Mouse (Mus musculus) megakaryocyte-erythroid progenitor cell, adult 5-6 weeks (primary cell): ENCODE measurements at regions not wholly inside any gene's neighbourhood (a gene's known extent, or its start where the extent isn't known, plus 50 kb on each side); places are given as distances from the start of the nearest gene placed in this dataset.

Experiments used
- ATAC-seq: replicated peaks from 2 replicates; pipeline ENCODE4 v1.8.0; 2016; ENCODE audit warnings: mild to moderate bottlenecking, inconsistent platforms; ENCODE audit not compliant: severe bottlenecking, poor library complexity, low FRiP score, low TSS enrichment

DNA sequence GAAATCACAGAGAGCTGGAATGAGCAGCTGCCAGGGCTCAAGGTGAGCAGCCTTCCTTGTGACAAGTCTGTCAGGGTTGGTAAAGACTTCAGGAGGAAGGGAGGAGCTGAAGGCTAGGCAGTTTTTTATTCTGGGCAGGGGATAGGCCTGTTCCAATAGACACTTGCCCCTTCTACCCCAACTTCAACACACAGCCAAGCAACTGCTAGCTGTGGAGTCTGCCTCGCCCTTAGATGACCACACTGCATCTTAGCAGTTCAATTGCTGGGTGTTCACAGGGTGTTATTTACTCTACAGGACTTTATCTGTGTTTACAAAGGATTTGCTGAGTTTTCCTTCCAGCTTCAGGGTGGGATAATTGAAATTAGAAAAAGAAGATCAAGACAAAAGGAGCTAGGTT is 128.2 kb upstream of the Marcks start:
- ATAC-seq: no peak

DNA sequence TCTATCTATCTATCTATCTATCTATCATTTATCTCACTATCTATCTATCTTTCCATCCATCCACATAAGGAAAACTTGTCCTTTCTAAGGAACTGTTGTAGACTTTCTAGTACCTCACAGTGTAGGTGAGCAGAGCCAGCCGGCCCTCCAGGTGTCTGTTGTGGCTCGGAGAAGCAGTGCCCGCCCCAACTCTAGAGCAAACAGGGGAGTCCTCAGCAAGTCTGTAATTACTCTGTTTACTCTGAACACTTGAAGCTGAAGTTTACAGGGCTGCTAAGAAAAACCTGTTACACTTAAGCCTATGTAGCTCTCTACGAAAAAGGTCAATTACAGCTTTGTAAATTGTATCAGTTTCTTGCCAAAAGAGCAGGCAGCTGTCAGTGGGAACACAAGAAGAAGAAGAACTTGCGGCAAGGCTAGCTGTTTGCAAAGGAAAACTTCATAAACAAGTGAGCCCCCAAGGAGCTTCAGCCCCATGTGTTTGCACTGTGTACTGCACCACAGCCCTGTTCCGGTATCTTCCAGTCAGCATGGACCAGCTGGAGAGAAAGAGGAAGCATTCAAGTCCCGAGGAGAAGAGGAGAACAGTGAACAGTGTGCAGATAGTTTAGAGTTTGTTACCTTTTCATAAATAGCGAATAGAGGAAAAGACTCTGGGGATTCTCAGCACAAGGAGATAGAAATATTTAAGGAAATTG is 122.2 kb upstream of the Marcks start:
- ATAC-seq: peak; percentile 91

DNA sequence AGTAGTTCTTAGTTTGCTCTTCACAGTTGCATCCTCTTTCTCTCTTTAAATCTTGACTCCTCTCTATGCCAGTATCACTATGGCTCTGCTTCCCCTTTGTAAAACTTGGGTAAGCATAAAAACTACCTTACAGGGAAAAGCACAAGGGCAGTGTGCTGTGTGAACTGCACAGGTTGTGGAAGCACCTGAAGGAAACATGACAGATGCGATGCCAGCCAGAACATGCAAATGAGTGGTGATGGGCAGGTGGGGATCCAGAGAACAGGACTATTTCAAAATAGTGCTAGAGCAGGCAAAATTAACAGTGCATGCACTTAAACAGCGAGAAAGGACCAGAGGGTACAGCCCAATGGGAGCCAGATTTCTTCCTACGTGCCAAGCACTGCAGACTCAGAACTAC is 120.5 kb upstream of the Marcks start:
- ATAC-seq: no peak

DNA sequence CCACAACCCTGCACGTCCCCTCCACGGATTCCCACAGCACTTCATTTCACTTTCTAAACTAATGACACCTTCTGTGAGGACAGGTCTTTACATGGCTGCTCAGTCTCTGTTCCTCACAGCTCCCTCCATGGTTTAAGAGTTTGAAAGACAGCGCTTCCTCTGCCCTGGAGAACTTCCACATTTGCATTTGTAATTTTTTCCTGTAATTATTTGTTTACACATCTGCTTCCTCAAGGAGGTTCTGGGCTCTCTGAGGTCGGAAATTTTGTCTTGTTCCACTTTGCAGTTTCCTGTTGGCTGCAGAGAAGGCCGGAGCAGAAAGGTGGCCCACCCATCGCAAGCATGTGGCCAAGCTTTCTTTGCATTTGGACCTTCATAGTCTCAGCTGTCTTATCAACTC is 118.8 kb upstream of the Marcks start:
- no peak for ATAC-seq

DNA sequence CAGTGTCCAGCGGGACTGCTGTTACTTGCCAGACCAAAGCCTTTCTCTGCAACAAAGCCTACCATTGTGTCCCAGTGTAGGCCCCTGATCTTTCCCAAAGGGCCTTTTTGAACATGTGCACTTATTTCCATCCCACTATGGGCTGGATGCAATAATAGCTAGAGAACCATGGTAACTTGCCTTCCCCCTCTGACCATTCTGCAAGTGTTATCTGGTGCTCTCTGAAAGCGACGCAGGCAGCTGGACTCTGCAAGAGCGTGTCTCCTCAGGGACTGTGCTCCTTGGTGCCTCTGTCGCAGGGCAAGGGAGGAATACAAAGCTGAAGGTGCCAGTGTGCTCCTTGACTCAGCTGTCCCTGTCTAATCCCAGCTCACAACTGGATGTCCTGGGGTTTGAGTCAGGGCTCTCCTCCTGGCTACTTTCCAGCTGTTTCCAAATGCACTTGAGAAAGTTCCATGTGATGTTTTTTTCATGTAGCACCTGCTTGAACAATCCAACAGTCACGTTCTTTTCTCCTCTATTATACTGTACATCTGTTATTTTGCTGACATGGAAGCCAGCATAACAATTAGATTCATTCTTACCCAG is 112.3 kb upstream of the Marcks start:
- no peak for ATAC-seq

DNA sequence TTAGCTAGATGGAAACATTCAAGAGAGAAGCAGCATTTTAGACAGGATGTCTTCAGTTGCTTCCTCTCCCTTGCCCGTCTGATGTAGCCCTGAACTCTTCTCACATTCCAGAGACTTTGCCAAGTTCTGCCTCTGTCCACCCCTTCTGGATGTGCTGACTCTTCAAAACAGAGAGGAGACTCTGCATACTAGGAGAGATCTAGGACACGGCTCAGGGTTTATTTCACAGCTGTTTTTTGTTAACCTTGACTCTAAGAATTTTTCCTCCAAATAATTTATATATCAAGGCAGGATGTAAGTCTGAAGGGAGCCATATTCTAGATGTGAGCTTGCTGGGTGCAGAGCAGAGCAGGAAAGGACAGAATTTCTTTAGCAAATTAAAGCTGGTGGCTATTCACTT is 111.4 kb upstream of the Marcks start:
- ATAC-seq: no peak

DNA sequence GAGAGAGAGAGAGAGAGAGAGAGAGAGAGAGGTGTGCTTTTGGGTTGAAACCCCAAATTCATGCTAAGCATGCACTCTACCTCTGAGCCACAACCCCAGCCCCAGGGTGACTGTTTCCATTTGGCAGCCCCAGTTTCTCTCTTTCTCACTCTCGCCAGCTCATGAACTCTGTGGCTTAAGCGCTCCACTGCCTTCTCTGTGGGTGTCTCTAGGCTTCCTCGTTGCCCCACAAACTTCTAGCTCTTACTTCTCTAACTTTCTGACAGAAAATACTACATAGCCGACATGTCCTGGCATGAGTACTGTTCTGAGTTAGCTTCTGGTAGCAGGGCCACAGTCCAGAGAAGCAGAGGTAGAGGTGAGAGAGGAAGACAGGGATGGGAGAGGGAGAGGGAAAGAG is 110.8 kb upstream of the Marcks start:
- no peak for ATAC-seq

DNA sequence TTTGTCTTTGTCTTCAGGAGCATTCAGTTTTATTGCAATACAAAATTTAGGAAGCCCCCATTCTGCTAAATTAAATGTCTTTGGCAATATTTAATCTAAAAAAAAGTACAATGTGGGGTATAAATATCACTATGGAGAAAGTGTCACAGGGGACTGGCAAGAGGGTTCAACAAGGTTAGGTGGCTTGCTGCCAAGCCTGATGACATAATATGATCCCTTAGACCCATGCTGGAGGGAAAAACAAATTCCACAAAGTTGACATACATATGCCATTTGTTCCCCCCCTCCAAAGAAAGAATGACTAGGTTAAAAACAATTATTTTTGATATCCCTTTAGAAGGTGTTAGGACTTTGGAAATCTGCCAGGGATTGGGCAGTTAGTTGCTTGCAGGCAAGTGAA is 108.4 kb upstream of the Marcks start:
- no peak for ATAC-seq

DNA sequence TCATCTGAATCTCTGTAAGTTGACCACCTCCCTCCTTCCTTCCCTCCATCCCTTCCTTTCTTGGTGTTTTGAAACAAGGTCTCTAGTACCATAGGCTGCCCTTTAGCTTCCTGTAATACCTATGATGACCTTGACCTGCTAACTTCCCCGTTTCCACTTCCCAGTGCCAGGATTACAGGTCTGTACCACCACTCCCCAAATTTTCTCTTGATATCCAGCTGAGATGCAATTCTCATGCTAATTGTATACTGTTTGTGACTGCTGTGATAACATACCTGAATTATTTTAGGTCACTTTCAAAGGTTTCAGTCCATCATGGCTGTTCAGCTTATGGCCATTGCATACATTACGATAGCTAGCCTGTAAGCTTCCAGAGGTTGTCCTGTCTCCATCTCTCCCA is 104.4 kb upstream of the Marcks start:
- no peak for ATAC-seq

DNA sequence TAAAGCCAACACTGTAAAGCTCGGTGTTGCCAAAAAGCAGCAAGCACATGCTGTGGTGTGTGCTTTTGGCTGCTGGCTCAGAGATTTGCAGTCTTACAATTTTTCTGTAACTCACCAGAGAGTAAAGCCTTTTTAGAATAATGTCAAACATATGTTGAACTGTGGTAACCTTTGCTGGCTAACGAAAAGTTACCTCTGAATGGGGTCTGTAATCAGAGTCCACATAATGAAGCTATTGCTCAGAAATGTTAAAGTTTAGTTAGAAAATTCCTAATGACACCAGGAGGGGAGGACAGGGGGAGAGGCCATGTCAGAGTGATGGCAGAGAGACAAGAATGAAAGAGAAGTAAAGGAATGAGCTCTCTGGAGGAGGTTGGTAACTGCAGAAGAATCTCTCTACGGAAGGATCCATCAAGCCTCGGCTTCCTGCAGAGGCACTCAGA is 103.1 kb upstream of the Marcks start:
- ATAC-seq: no peak

DNA sequence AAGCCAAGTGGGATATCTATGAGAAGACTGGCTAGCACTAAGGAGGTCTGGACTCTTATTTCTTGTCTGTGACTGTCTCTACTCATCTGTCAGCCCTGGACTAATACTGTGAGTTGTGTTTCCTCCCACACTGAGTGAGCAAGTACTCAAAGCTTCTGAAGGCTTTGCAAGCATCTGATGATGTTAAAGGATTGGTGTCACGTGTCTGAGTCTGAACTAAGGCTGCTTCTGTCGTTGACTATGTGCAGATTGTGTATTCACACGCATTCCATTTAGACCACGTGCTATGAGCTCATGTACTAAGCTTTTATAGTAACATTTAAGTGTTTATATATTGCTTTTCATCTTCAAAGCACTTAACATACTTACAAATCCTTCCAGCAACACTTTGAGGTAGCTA is 101.9 kb upstream of the Marcks start:
- ATAC-seq: no peak

DNA sequence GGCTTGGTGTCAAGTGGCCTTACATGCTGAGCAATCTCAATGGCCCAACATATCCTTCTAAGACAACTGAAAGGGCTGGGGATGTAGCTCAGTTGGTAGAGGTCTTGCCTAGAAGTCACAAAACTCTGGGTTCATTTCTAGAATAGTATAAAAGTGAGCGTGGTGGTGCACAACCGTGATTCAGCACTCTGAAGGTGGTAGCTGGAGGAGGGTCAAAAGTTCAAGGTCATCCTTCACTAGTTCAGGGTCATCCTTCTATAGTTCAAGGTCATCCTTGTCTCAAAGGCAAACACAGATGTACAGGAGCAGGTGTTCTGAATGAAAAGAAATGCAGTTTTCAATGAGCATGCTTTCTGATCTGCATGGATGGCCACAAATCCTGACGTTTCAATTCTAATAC is 101.5 kb upstream of the Marcks start:
- ATAC-seq: no peak

DNA sequence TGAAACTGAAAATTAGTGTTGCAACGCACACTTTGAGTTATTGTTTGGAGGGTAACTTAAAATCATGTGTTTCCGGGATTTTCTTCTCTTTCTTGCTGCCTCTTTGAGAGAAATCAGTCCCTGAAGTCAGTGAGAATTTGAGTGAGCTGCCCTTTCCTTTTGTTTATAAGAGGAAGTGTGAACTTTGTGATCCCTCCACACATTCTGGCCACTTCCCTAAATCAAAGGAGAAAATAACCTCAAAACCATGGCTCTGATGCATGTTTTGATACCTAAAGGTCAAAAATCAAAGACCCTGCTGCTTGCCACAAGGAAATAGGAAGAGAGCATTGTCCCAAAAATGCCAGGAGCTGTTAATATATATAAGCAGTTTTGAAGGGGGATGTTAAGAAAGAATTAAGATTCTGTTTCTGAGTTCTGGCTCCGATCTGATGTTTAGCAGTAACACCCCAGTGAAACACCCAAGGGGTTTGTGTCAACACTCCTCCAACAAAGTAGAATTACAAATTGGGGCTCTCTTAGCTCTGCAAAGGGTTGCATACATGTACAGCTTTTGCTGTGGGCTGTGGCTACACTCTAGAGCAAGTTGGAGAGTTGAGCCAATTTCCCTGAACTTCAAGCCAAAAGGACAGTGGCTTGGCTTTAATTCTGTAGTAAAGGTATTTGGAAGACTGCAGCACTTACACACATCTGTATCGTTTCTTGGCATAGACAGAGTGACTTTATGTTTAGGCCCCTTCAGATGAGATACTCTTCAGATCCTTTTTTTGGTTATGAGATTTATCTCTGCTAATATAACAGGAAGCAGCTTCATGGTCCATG is 97.5 kb upstream of the Marcks start:
- ATAC-seq: no peak

DNA sequence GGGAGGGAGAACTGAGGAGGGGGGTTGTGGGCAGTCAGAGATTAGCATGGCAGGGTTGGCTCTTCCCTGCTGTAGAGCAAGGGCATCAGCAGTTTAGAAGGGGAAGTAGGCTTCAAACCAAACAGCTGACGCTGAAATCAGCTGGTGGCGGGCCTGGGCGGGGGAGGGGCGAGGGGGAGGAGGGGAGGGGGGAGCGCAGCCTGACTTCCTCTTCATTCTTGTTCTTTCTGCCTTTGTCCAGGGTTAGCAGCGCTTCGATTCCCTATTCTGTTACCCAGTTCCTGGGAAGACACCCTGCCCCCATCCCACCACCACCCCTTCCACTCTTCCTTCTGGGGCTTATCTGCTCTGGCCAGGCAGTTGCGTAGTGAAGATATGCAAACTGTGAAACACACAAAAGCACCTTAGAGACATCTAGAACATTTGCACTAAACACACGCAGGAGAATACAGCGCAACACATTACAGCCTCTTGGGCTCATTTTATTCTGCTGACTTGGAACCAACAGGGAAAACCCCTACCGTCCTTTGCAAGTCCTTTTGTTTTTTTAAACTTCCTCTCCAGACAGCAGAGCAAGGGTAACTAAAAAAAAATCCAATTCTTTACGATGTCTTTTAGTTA is 93.3 kb upstream of the Marcks start:
- peak; percentile 96 for ATAC-seq

DNA sequence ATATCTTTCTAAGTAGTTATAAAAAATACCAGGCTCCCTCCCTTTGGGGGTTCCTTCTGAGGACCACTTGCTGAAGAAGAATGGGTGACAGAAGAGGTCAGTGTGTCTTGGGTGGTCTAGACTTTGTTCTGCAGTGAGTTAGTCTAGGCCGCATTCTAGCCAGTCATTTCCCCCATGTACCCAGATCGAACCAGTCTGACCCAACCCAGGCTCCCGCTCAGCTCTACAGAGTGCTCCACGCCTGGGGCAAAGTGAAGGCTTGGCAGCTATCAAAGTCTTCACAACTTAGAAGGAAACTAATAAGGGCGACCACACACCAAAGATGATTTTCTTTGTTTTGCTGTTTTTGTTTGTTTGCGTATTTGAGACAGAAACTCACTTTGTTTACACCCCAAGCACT is 92.4 kb upstream of the Marcks start:
- no peak for ATAC-seq

DNA sequence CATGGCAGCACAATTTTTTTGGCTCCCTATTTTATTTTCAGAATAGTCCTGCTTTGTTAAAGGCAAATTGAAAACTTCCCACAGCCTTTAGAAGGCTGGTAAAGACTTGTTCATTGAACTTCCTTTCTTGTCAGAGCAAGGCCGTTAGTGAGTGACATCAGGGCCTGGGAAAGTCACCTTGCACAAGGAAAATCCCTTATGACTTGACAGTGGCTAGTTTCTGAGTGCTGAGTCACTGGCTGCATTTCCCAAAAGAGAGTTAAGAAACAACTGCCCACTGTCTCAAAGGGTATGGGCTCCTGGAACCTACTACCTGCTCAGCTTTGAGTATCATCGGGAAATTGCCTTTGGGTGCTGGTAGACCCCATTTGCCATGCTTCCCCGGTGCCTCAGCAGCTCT is 89.2 kb upstream of the Marcks start:
- no peak for ATAC-seq

DNA sequence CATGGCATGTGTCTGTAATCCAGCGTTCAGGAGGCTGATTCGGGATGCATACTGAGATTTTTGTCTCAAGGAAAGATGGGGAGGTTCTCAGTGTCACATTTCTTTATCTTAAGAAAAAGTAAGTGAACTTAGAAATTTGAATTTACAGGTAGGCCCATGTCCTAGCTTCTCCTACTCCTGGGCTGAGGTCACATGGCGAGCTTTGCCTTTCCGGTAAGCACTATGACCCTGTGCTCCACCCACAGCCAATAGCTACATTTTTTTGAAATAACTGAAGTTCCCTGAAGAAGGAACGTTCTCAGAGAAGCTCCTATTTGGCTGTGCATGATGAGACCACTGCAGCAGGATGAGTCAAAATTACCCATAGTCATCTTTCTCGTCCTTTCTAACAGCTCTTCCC is 83.0 kb upstream of the Marcks start:
- ATAC-seq: no peak

DNA sequence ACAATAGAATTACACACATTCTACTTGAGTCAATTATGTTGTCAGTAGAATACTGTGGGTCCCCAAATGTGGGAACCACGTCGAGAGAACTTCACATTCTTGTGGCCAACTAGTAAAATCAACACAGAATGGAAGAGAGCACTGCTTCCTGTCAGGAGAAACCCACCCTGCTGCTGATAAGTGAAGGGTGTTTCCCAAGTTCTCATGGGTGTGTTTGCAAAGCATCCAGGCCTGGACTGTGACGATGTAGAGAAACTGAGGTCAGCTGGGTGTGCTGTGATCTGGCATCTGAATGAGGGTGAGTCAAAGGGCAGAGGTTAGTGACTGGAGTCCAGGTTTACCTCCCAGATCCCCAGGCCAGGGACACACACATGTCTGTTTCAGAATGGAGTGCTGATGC is 81.7 kb upstream of the Marcks start:
- ATAC-seq: 0 out of 2 replicates have a peak, but pooled peaks have one; percentile 45

DNA sequence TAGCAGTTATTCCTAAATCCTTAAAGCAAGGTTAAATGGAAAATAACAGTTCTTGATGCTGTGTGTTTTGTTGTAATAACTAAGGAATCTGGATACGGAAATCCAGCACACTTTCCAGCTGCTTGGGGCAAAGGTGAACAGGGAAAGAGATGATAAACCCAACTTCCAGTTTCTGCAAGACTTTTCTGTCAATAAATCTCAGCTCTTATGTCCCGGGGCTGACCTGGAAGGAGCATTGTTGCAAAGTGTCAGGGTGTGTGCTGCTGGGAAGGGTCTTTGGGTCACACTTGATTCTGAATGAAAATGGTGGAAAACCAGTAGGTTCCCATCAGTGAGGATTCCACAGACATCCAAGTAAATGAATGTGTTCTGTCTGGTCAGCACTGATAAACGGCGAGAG is 81.2 kb upstream of the Marcks start:
- no peak for ATAC-seq

DNA sequence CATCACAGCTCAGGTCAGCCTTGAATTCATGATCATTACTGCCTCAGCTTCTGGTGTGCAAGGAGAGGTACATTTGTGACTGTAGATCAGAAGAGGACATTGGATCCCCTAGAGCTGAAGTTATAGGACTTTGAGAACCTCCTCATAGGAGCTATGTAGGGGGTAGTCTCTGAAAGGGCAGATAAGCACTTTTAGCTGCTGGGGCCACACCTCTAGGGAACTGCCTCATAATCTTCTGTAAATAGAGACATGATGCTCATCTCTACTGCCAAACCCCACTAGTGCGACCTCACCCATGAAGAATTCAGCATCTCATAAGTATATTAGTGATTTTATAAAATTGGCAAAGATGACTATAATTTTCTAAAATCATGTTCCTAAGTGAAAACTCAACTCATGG is 80.7 kb upstream of the Marcks start:
- ATAC-seq: peak; percentile 56; the same call in 1 of the 2 replicates
